Mouse (Mus musculus): ENCODE data around the gene Npas3.

Npas3 gene

DNA sequence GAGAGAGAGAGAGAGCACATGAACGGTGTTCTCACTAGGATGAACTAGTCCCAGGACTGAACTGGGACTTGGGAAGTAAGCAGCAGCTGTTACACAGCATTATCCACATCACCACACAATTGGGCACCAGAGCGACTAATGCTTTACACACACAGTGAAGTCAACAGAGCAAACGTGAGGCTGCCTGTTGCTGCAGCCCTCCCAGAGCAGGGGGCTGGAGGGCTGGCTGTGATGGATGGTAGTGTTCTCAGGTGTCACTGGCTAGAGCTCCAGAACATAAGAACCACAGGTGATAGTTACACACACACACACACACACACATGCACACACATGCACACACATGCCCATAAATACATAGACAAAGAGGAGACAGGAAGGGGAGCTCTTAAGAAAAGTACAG, 626.7 kb downstream of the Npas3 start:
- no peak for DNase-seq

DNA sequence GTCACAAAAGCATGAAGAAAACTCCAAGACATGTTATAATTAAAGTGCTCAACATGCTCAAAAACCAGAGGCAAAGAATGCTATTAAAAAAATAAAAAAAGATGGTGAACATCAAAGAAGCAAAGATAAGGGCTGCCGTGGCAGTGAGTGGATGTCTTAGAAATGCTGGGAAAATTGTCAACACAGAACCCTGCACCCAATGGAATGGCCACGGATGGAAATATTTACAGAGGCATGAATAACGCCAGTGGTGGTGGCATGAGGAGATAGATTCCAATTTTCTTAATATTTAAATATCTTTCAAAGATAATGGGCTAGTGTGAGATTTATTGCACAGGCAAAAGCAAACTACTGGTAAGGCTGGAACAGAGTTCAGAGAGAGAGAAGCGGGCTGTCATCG, 628.2 kb downstream of the Npas3 start:
- DNase-seq = no peak

DNA sequence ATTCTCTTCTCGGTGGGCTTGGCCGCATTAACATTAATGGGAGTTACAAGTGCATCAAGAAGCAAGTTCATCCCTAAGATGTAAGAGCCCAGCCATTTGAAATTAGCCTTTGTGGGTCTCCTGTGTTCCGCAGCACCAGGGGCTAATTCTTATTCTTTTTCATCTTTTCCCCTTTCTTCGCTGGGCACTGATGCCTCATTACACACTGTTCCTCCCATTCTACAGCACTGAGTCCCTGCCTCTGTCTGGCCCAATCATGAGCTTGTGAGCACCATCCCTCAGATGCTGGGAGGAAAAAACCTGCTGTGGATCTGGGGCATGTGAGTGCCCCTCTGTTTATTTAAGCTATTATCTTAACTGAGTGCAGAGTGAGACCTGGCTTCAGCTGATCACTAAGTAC, 633.2 kb downstream of the Npas3 start:
- DNase-seq = no peak

DNA sequence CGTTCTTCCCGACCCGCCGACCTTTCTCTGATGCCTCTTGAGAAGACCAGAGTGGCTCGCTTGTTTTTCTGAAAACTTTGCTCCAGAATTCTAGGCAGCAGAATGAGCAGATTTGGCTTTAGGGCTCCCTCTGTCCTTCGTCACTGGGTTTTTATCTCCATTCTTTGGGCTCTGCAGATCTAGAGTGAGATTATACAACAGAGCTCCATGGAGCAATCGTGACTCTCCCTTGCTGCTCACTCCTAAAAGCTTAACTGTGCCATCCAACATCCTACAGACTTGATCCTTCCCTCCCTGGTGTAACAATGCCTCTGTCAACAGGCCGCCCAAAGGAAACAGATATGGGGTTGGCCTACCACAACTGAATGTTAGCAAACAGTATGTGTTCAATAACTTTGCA, 634.4 kb downstream of the Npas3 start:
- DNase-seq = no peak

DNA sequence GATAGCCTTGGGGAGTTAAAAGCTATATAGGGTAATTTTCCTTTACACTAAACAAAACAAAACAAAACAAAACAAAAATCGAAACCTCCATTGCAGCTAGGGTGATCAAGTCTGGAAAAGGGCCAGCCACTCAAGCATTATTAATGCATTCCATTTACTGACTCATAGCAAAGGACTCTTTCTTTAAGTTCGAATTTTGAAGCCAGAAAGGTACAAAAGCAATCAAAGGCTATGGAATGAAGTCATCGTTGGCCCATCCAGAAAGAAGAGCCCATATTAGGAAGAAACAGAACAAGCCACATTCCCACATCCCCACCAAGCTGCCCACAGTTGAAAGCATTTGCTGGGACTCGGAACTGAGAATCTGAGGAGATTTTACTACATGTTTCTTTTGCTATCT, 640.1 kb downstream of the Npas3 start:
- no peak for DNase-seq

DNA sequence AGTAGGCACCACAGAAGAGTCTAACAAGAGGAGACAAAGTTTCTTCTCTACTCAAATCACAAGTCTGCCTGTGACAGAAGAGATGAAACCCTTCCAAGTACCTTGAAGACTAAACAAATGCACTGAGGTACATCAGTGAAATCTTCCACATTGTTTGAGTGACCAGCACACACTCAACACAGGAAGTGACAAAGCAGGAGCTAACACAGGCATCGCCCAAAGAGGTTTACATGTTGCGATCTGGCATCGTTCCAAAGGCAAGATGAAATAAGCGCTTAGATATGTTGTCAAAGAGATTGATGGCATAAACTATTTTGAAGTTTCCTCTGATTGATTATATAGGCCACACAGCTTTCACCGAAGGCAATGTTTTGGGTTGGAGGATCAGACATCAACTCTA, 647.4 kb downstream of the Npas3 start:
- DNase-seq = peak in 1 of 2 experiments; percentile 7

DNA sequence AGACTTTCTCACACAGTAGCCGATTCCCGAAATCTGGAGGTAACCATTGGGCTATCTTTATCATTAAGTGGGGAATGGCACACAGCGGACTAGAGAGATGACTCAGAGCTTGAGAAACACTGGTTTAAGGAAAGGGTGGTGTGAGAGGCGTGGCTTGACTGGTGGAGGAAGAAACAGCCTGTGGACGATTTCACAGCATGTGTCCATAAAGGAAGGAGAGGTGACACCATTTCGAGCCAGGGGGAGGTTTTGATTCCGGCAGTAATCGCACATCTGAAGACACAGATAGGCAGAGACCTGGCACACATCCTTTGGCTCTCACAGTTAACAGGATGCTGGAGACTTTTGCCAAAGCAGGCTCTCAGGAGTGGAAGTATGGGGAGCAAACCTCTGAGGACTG, 660.3 kb downstream of the Npas3 start:
- no peak for DNase-seq

DNA sequence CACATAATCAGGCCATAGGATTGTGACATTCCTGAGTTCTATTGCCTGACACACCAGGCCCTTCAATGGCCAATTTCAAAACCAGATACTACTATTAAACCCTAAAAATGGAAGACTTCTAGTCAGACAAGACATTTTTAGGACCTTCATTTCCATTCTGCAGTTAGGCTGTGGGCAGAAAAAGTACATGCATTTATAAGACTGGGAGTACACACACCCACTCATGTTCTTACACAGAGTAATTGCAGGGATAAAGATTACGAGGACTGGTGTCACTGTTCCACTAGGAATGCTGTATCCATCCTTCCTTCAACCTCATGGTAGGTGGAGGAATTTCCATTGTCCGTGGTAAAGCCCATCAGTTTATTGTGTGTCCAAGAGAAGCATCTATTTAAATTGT, 661.7 kb downstream of the Npas3 start:
- DNase-seq = no peak

DNA sequence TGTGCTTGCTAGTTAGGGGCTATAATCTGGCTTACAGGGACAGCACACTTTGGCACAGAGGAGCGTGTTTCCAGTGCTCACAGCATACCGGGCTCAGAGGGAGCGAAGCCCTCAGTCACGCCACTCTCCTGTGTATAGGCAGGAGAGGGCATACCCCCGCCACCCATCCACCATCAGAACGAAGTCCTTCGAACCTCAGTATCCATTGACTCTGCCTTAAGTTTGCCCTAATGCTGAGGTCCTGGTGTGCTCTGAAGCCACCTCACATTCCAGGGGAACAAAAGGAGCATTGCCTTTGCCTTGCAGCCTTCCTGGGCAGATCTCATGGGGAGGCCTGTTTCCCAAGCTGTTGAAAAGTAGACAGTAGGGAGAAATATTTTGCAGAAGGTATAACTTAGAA, 673.7 kb downstream of the Npas3 start:
- DNase-seq = no peak

DNA sequence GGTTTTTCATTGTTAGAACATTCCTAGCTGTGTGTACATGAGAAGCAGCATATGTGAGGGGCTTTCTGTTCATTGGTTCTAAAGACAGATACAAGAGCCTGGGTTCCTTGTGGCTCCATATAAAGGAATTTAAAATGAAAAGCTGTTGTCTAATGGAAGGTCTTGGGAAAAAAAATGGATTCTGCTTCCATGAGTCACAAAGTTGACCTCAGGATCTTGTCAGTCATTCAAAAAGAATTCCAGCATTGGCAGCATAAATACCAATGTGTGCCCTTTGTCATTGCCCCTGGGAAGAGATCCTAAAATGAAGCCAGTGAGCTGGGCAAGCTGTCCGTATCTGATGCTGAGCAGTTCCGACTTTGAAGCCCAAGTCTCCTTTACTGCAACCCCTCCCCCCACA, 700.3 kb downstream of the Npas3 start:
- DNase-seq = no peak

DNA sequence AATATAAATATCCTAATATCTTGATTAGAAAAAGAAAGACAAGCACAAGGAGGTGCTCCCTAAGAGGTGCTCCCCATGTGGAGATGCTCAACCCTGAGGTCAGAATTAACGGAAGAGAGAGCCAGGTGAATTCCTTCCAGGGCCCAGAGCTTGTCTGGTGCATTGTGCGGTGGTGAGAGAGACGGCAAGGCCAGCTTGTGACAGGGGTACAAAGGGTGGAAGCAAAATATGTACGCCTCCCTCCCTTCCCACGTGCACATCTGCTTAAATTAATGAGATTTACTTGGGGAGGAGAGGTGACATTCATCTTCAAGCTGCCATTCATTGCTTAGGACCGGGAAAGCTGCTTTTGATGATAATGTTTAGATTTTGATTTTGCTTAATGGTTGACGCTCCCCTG, 713.5 kb downstream of the Npas3 start:
- DNase-seq = no peak

DNA sequence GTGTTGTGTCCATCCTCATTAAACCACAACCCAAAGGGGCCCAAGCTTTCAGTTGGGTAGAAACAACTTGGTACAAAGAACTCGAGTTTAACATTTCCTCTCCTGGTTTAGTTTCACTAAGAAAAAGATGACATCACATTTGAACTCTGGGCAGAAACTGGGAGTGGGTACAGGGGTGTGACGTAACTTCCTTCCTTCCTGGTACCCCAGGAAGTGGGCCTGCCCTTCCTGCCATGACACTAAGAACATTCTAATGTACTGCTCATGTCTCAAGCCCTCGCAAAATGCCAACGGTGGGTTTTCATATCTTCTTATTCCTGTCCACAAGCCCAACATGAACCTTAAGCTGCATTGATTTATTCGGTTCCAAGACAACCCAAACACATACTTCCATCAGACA, 715.1 kb downstream of the Npas3 start:
- no peak for DNase-seq

DNA sequence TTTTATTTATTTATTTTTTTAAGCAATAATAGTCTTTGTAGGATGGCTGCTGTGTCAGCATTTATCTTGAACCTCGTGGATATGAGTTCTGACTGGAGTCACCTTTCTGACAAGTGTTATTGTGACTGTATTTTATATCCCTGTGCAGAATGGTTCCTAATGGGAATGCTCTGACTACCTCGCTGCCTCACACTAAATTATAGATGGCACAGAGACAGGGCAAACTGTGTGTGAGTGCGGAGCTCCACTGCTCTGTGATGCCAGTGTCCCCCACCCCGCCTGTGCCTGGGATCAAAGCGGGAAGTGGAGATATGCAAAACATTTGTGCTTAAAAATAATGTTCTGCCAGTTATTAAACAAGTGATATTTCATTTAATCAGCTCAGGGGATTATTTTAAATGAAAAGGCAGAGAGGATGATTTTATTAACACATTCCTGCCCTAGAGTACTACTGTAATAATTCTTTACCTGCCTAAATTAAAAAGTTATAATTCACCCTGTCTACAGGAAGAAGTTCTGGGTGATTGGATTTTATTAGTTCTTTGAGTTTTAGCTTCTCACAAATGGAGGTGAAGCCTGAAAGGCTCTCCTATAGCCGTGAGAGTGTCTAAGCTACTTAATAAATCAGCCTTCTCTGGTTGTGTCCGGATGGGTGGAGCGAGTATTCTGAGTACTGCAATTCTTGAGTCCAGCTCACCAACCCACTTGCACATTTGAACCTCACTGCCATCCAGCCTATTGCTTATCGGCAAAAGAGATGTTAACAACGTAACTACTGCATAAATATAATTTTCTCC, 721.1 kb downstream of the Npas3 start:
- DNase-seq = no peak

DNA sequence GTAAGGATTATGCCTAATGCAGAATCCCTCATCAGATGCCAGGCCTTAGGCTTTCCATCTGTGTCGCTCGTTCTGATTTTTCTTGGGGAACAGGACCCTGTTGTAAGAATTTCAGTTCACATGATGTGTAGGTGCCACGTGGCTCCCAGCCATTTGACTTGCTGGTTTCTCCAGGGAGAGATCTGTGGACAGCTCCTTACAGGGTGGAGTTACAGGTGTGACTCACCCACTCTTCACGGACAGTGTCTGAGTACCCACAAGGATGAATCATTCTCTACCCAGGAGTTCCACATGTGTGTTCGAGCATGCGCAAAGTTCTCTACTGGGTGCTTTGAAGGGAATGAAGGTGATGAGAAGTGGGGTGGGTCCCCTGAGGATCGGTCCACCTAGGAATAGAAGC, 722.2 kb downstream of the Npas3 start:
- no peak for DNase-seq

DNA sequence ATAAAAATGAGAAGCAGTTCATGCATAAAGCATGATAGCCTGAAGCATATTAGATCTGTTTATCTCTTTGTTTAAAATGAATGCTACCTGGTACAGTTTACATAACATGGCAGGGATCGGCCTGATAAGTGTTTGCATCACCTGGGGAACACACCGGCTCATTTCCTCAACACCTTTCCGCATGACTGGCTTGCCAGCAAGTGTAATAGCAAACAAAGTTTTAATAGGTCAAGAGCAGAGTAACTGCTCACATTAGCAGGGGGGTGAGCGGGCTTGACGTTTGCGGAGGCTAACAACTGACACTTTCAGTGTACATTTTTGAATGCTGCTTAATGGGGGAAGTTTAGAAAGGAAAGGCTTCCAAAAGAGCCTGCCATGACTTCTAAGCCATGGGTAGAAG, 724.9 kb downstream of the Npas3 start:
- peak; percentile 67 to 83 for DNase-seq

DNA sequence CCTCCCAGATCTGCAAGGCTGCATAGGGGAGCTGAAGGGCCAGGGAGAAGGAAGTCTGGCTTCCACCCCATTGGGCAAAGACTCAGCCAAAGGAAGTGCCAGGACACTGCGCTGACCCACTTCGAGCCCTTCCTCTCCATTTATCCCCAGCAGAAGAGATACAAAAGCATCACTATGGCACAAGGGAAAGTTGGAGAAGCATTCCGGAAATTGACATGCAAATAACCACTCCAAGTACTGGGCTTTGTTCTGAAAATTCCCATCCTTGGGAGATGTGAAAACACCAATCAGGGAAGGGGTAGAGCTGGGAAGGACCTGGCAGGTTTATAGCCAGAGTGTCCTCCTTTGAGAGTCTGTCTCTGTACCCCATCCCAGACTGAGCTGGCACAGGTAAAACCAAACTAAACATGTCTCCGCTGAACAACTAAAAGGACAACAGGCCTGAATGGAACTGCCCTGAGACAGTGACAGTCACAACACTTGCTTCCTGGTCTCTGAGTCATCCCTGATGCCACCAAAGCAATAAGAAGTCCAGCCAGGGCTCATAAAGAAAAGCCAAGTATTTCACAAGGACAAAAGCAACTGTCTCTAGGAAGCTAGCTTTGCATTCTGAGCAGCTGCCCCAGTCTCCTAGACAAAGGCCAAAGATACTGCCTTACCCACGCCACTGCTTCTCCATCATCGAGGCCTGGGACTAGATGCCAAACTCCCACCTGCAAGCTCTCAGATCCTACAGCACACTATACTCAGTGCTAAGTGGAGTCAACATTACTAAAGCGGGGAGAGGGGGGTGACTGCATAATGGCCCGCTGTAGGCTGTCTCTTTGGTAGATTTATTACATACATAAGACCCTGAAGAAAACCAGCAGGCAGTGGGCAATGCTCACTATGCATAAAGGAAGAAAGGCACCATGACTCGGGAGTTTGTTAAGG, 733.4 kb downstream of the Npas3 start:
- no peak for DNase-seq

DNA sequence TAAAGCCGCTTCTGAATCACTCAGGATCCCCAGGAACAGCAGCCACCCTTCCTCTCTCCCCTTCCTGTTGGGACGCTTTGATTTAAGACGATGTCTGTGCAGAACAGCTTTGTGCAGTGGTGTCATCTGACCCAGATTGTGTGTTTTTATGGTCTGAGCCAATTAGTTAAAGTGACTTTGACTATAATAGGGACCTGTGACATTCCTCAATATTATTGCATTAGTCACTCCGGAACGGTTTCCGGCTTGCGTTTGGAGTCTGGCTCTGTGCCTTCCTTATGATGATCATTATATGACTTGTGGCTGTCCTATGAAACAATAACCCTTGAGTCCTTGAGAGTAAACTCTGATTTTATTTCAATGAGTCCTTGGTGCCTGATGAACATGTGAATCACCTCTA, 735.5 kb downstream of the Npas3 start:
- DNase-seq = no peak

DNA sequence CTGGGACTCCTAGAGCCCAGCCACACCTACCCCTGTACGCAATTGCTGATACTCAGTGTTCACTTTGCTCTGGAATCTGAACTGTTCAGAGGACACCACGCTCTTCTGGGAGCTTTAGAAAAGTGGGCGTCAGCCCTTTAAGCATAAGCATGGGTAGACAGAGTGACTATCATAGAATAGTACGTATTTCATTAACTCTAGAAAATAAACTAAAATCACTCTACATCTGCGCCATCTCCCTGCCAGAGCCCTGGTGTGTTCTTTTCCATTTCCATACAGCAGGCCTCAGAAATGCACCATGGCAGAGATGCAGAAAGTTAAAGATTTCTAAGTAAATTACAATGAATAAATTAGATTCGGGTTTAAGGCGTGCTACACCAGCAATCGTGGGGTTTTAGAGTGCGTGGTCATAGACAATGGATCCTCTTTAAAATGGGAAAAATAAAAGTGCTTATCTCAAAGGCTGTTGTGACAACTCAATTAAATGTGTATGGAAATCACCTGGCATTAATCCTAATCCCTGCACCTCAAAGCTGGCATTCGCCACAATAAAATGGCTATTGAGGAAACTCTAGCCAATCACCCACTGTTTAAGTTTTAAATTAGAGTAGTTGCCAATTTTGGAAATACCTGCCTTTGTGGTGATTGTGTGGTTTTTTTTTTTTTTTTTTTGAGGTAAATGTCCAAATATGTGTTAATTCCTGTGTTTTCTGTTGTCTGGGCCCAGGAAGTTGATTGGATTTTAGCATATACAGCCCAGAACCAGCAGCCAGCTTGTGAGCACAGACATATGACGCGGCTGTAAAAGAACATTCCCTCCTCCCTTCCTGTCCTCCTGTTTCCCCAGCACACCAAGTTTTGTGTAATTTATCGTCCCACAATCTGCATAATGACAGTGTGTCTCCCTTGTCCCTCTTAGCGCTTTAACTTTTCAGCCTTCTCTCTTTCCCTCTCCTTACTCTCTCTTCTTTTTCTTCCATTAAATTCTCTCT, 737.7 kb downstream of the Npas3 start:
- DNase-seq = no peak

DNA sequence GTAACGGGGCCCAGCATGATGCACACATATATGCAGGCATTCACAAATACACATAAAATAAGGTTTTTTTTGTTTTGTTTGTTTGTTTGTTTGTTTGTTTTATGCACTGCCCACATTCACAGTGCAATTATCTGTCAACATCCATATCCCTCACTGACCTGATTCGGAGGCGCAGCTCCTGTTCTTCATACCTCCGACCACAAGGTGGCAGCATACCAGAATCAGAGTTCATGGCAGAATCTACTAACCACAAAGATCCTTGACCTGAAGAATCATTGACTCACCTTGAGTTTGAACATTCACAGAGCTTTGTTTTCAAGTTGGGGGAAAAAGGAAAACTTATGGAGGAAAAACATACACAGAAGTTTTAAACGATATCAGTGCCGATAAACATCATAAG, 743.9 kb downstream of the Npas3 start:
- DNase-seq = peak in 1 of 2 experiments; percentile 8

DNA sequence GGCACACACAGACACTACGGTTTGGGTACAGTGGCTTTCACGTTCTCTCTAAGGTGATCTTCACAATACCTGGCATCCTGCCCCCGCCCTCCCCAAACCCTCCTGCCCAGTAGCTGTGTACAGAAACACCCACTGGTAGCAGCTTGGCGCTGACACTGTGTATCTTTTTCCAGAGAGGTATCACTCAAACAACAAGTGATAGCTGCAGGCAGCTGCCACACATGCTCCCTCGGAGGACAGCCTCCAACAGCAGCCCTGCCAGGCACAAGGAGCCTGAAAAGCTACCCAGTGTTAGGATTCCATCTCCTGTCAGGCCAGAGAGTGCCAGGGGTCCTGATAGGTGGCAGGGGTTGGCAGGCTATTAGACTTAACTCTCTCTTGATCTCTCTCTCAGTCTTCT, 747.2 kb downstream of the Npas3 start:
- no peak for DNase-seq

DNA sequence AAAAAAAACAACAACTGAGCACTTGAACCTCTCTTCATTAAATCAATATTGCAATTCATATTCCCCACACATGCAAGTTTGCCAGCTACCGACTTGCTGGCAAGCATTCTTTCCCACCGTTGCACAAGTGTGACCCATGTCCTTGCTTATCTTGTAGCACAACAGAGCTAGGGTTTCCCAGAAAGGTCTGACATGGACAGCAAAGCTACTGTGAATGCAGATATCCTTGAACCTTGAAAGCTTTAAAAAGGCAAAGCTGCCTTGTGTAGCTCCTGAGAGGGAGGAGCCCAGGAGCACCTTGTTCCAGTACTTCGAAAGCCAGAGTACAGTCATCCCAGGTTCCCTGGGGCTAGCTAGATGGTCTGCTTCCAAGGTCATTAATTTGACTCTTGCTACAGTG, 748.7 kb downstream of the Npas3 start:
- DNase-seq = no peak

DNA sequence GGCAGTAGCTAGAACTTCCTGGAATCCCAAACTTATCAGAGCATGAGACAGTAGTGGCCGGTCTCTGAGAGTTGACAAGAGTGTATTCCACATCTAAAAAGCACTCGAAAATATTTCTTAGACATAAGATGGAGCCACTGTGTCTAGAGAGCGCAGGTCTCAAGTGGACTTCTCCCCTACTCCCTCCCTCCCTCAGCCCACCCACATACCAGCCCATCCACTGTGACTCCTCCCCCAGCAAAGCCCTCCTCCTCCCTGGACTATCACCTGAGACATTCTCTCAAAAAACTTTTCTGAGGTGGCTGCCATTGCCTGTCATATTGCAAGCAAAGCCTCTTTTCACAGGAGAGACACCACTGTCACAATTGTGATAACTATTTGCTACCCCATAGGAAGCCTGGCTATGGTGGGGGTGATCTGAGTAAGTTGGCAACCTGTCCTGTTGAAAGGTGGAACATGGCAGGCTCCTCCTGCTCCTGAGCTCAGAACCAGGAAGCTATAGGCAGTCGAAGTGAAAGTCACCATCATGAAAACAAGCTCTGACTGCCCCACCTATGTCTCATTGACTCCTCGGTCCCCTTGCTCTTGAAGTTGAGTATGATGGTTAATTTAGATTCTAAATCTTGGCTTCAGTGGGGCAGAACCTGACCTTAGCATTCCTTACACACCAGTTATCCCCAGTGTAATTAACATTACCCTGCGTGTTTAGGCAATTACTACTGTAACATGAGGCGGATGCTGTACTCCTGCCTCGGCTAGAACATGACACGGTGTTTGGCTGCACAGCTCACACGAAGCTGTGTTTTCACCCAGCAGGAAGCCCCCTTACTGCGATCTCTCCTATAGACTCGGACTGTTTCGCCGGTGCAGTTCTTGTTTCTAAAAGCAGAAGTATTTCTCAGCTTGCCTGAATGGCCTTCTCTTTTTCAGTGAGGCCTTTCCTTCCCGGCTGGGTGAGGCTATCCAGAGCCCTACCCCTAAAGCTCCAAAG, 751.5 kb downstream of the Npas3 start:
- DNase-seq = no peak

All from lung, adult 18-20 months (tissue).